Mouse (Mus musculus): ENCODE data around the gene 7530416G11Rik. TPM values are rescaled to one million over a fixed set of nuclear protein-coding genes. Genes with fewer than 3 reads are reported as not detected.

7530416G11Rik gene
- polyA plus RNA-seq, 1 experiment = not detected

- Histone ChIP-seq H3K27me3 (ENCODE audit: control insufficient read depth) (no peaks in the 10 kb centered on the region), H3K9me3 (ENCODE audit: control insufficient read depth, low read length) (no peaks in the 10 kb centered on the region), H3K4me1 (ENCODE audit: control insufficient read depth) (no peaks in the 10 kb centered on the region), H3K4me3 (replicated peaks) (no peak overlapping the region), H3K36me3 (ENCODE audit: control insufficient read depth) (peaks cover 7% of the 10 kb centered on the region; the same call in 1 of the 2 replicates)
- no peak for TF ChIP-seq GATA1 (IDR thresholded peaks at IDR 0.05; ENCODE audit: low read length)
- no peak for TF ChIP-seq TAL1 (IDR thresholded peaks at IDR 0.05; ENCODE audit: low read length)
Measured at GRCm38 (mm10) chr15:85466456-85467067, 36.5 kb downstream of the 7530416G11Rik start.

- no peak for TF ChIP-seq GATA1 (IDR thresholded peaks at IDR 0.05; ENCODE audit: low read length)
- no peak for TF ChIP-seq TAL1 (IDR thresholded peaks at IDR 0.05; ENCODE audit: low read length)
- Histone ChIP-seq H3K36me3 (ENCODE audit: control insufficient read depth) (peaks cover 7% of the 10 kb centered on the region; the same call in 1 of the 2 replicates), H3K27me3 (ENCODE audit: control insufficient read depth) (no peaks in the 10 kb centered on the region), H3K4me1 (ENCODE audit: control insufficient read depth) (no peaks in the 10 kb centered on the region), H3K9me3 (ENCODE audit: control insufficient read depth, low read length) (no peaks in the 10 kb centered on the region), H3K4me3 (replicated peaks) (no peak overlapping the region)
Measured at GRCm38 (mm10) chr15:85464823-85465565, 38.0 kb downstream of the 7530416G11Rik start.

GRCm38 (mm10) chr15:85464190-85464589 is 38.8 kb downstream of the 7530416G11Rik start:
- peaks cover 8% of the 10 kb centered on the region; the same call in 1 of the 2 replicates for H3K36me3 ChIP-seq (ENCODE audit: control insufficient read depth)
- H3K4me1 ChIP-seq (ENCODE audit: control insufficient read depth) = no peaks in the 10 kb centered on the region
- H3K27me3 ChIP-seq (ENCODE audit: control insufficient read depth) = no peaks in the 10 kb centered on the region
- no peak overlapping the region for H3K4me3 ChIP-seq (replicated peaks)
- no peak for TF ChIP-seq TAL1 (IDR thresholded peaks at IDR 0.05; ENCODE audit: low read length)
- TF ChIP-seq GATA1 (IDR thresholded peaks at IDR 0.05; ENCODE audit: low read length) = no peak
- no peaks in the 10 kb centered on the region for H3K9me3 ChIP-seq (ENCODE audit: control insufficient read depth, low read length)

- H3K4me1 ChIP-seq (ENCODE audit: control insufficient read depth) = no peaks in the 10 kb centered on the region
- H3K9me3 ChIP-seq (ENCODE audit: control insufficient read depth, low read length) = no peaks in the 10 kb centered on the region
- H3K36me3 ChIP-seq (ENCODE audit: control insufficient read depth) = peaks cover 10% of the 10 kb centered on the region; the same call in 1 of the 2 replicates
- H3K27me3 ChIP-seq (ENCODE audit: control insufficient read depth) = no peaks in the 10 kb centered on the region
- TF ChIP-seq GATA1 (IDR thresholded peaks at IDR 0.05; ENCODE audit: low read length) = no peak
- no peak for TF ChIP-seq TAL1 (IDR thresholded peaks at IDR 0.05; ENCODE audit: low read length)
- H3K4me3 ChIP-seq (replicated peaks) = no peak overlapping the region
Measured at GRCm38 (mm10) chr15:85463027-85463790, 39.8 kb downstream of the 7530416G11Rik start.

GRCm38 (mm10) chr15:85462138-85462537 is 40.9 kb downstream of the 7530416G11Rik start:
- H3K27me3 ChIP-seq (ENCODE audit: control insufficient read depth) = no peaks in the 10 kb centered on the region
- no peak overlapping the region for H3K4me3 ChIP-seq (replicated peaks)
- H3K9me3 ChIP-seq (ENCODE audit: control insufficient read depth, low read length) = no peaks in the 10 kb centered on the region
- H3K36me3 ChIP-seq (ENCODE audit: control insufficient read depth) = peaks cover 10% of the 10 kb centered on the region; the same call in 1 of the 2 replicates
- TF ChIP-seq TAL1 (IDR thresholded peaks at IDR 0.05; ENCODE audit: low read length) = no peak
- TF ChIP-seq GATA1 (IDR thresholded peaks at IDR 0.05; ENCODE audit: low read length) = no peak
- H3K4me1 ChIP-seq (ENCODE audit: control insufficient read depth) = no peaks in the 10 kb centered on the region

- H3K4me1 ChIP-seq (ENCODE audit: control insufficient read depth) = no peaks in the 10 kb centered on the region
- H3K36me3 ChIP-seq (ENCODE audit: control insufficient read depth) = peaks cover 10% of the 10 kb centered on the region; the same call in 1 of the 2 replicates
- no peak overlapping the region for H3K4me3 ChIP-seq (replicated peaks)
- TF ChIP-seq TAL1 (IDR thresholded peaks at IDR 0.05; ENCODE audit: low read length) = no peak
- no peak for TF ChIP-seq GATA1 (IDR thresholded peaks at IDR 0.05; ENCODE audit: low read length)
- no peaks in the 10 kb centered on the region for H3K9me3 ChIP-seq (ENCODE audit: control insufficient read depth, low read length)
- no peaks in the 10 kb centered on the region for H3K27me3 ChIP-seq (ENCODE audit: control insufficient read depth)
Measured at GRCm38 (mm10) chr15:85461541-85461940, 41.5 kb downstream of the 7530416G11Rik start.

- Histone ChIP-seq H3K9me3 (ENCODE audit: control insufficient read depth, low read length) (no peaks in the 10 kb centered on the region), H3K36me3 (ENCODE audit: control insufficient read depth) (peaks cover 17% of the 10 kb centered on the region; the same call in 1 of the 2 replicates), H3K4me1 (ENCODE audit: control insufficient read depth) (no peaks in the 10 kb centered on the region), H3K27me3 (ENCODE audit: control insufficient read depth) (no peaks in the 10 kb centered on the region), H3K4me3 (replicated peaks) (no peak overlapping the region)
- TF ChIP-seq GATA1 (IDR thresholded peaks at IDR 0.05; ENCODE audit: low read length) (no peak), TAL1 (IDR thresholded peaks at IDR 0.05; ENCODE audit: low read length) (no peak)
Measured at GRCm38 (mm10) chr15:85458631-85459082, 44.4 kb downstream of the 7530416G11Rik start.

GRCm38 (mm10) chr15:85457838-85458237 is 45.2 kb downstream of the 7530416G11Rik start:
- no peak for TF ChIP-seq TAL1 (IDR thresholded peaks at IDR 0.05; ENCODE audit: low read length)
- no peak for TF ChIP-seq GATA1 (IDR thresholded peaks at IDR 0.05; ENCODE audit: low read length)
- Histone ChIP-seq H3K4me3 (replicated peaks) (no peak overlapping the region), H3K4me1 (ENCODE audit: control insufficient read depth) (no peaks in the 10 kb centered on the region), H3K9me3 (ENCODE audit: control insufficient read depth, low read length) (no peaks in the 10 kb centered on the region), H3K27me3 (ENCODE audit: control insufficient read depth) (no peaks in the 10 kb centered on the region), H3K36me3 (ENCODE audit: control insufficient read depth) (peaks cover 15% of the 10 kb centered on the region; the same call in 1 of the 2 replicates)
